Mouse (Mus musculus) thymus, postnatal 25 days (tissue): ENCODE data around the gene C2cd4c.

ENCODE experiments used
- DNase-seq: peaks from one replicate; pipeline ENCODE4 v3.0.0; 2022

The C2cd4c gene

DNA sequence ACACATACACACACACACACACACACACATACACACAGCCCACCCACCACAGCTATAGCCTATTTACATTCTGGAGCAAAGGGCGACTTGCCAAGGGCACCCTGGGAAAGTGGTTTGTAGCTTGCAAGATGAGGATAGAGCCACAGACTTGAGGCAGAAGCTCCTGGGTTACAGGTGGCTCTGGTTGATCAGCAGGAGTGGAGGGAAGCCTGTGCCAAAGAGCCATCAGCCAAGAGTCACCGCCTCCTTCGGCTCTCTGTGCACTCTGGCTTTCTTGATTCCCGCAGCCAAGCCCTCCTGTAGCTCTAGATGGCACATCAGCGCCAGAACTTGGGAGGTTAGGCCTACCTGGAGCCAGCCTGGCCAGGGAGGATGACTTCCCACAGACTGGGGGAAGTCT lies 2.5 kb downstream of the C2cd4c start:
- no peak for DNase-seq

DNA sequence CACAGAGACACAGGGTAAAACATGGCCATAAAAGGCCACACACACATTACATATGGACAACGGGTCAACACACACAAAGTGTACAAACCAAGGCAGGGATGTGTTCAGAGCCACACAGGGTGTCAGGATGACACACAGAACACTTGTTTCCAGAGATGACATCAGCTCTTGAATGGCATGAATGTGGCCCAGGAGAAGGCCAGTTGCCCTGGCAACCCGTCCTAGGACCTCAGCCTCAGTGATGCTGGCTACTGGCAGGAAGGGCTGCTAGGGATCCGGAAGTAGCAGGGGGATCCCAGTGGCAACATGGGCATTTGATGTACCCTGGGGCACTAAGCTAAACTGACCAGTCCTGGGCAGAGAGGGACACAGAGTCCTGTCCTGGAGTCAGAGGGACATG lies 4.5 kb downstream of the C2cd4c start:
- DNase-seq: no peak

DNA sequence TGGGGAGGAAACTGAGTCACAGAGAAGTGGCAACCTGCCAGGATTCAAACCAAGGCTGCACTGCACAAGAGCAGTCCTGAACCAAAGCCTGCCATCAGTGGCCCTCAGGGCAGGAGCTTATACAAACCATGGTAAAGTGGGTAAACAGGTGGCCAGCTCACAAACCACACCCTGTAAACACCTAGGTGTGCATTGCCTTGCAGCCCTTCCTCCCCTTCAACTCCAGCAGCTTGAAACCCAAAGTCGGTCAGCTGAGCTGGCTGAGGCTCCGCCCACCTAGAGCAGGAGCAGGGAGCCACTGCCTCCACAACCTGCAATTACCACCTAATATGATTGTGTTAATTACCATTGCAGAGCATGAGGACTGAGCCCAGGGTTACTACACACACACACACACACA lies 5.9 kb downstream of the C2cd4c start:
- no peak for DNase-seq

DNA sequence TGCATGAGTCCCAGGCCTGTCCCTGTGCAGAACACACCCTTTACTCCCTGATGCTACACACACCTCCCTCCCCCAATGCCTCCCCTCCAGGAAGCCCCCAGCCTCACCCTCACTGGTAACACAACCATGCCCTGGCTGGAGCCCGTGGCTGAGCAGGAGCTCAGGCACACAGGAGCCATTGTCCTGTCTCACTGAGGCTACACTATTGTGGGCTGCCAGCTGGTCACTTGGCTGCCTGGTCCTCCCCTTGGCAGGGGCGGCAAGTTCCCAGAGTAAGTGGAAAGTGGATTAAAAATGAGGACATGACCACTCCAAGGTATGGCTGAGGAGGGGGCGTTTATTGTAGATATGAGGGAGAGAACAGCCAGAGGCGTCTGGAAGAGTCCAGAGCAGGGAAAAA lies 7.3 kb downstream of the C2cd4c start:
- DNase-seq: no peak

DNA sequence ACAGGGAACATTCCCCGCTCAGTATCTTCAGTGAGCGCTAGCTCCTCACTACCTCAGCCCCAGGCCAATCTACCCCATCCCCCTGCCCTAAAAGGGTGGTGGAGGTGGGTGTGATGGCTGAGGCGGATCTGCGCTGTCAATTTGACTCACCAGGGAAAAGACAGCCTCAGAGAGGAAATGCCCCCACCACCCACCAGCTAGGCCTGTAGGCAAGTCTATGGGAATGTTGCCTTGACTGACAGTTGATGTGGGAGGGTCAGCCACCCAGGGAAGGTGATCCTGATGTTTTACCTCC lies 15.9 kb downstream of the C2cd4c start:
- DNase-seq: no peak

DNA sequence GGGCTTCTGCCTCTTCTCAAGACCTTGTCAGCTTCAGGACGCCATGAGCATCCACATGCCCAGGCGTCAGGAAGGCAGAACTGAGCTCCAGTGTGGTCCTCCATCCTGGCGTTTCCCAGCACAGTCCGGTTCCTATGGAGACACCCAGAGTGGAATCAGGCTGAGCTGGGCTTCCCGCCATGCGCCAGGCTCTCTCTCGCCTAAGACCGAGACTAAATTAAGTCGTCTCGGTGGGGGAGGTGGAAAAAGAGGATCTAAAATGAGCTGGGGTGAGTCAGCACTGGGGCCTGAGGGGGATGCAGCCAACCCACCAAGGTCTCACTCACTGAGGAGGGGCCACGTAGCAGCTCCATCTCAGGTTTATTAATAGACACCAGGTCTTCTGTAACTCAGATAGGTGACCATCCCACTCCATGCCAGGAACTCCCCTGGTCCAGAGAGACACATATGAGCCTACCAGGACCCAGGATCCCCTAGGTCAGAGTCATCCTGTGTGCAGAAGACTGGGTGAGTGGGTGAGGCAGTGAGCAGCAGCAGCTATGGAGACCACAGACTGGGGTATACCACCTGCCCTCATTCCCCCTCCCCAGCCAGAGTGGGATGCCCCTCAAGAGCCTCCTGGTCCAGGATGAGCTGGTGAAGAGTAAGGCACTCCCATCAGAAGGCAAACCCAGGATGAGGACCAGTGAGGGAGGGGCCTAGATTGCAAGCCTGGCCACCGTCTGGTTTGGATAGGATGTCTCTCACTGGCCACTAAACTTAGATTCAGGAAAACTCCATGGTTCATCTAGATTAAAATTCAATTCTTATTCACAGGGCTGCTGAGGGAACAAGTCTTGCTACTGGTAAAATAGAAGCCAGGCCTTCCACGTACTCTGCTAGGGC lies 16.5 kb downstream of the C2cd4c start:
- no peak for DNase-seq

DNA sequence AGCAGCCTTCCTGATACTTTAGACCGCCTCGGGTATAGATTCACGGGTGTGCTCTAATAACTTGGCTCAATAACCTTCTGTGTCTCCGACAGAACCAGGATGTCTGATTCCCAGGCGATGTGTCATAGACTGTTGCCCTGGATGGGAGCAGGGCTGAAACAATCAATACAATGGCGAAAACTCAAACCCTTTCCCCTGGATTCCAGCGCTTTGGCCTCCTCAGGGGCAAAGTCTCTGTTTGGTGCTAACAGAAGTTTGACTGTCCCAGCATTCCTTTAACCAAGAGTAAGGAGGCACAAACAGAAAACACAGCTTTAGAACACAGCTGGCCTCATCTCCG lies 18.3 kb downstream of the C2cd4c start:
- DNase-seq: no peak

DNA sequence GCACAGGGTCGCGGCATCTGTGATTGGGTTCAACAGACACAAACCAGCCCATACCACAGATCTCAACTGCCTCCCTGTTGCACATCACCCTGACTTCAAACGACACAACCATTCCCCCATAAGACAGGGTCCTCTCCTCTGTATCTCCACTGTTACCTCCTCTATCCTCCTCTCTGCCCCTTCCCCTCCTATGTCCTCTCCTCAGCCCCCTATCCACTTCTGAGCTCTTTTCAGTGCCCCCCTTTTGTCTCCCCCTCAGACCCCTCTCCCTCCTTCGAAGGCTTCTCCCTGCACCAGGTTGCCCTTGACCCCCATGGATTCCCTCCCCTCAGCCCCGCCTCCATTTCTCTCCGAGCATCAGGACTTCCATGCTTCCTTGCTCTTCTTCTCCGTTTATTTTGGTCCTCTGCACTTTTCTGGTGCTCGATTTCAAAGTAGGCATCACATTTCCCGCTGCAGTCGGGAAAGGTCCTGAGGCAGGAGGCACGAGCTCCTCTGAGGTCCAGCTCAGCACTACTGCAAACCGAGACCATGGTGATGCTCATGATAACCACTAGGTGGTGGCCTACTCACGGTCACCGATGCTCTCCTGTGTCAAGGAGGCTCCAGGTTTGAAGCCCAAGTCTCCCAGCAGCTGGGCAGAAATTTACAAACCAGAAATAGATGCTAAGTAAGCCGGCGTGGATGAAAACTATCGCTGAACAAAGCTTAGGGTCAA lies 18.8 kb downstream of the C2cd4c start:
- DNase-seq: peak; percentile 30

DNA sequence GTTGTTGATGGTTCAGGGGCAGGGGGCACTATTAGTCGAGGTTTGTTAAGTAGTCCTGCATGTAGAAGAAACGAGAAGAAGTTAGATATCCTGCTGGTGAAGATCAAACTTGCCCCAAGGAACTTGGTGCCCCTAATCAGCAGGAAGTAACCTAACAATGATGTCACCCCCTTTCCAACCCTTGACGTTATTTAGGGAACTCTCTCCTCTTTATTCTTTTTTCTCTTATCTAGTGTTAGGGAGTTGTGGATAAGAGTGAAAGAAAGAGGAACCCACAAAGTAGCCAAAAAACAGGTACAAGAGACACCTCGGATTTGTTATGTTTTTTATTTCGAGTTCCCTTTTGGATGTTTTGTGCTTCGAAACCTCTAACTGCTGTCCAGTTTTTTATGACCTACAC lies 19.7 kb downstream of the C2cd4c start:
- DNase-seq: no peak

DNA sequence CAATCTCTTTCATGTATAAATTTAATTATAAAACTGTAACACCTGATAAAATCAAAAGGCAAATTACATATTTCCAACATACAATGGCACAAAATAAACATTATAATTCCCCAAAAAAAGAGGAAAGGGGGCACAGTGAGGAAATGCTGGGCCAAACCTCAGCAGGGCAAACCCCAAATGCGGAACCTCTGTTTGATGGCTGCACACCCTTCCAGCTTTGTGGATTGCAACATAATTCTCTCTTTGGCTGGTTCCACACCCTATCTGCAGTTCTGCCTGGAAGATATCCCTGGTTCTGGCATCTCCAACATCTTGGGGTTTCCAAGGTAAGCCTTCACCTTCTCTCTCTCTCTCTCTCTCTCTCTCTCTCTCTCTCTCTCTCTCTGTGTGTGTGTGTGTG lies 23.1 kb downstream of the C2cd4c start:
- DNase-seq: no peak

DNA sequence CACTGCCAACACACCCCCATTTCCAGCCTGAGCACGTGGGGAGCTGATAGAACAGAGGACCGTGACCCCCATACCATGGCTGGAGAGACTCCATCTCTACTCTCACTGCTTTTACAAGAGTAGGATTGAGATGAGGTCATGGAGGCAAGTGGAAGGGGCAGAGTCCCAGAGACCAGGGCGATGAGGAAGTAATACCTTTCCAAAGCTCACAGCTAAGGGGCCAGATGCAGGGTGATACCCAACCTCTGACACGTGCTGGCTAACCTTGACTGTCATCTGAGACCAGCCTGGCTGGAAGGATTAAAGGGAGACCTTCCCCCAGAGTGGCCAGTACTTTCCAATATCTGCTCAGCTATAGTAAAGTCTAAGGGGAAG lies 26.1 kb downstream of the C2cd4c start:
- DNase-seq: no peak

DNA sequence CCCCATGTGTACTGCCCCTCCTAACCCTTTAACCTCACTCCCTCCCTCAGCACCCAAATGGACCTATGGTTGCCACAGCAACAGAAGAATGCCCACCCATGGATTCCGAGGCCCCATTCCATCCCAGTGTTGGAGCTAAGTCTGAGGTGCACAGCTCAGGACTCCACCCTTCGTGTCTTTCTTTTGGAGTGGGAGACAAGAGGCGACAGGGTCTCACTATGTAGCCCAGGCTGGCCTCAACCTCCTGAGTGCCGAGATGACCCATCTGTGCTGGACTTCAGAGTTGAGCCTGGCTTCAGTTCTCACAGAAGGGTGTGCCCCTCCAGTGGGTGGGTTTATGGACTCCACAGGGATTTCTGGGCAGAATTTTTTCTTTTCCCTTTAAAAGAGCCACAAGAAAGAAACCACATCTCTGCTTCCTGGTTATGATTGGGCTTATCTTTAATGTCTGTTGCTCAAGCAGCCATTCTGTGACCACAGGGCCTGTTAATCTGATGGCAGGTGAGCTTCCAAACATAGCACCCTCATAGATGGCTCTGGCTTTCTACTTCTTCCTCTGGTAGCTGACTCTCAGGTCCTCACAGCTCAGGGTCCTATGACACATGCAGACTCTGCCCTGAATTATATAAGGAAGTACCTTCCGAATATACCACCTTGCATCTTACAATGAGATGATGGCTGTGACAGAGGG lies 26.6 kb downstream of the C2cd4c start, which contains the start of gene Theg:
Theg (minus strand) TSS at position 271 of the 691 bp plus-strand sequence.
- DNase-seq: no peak

DNA sequence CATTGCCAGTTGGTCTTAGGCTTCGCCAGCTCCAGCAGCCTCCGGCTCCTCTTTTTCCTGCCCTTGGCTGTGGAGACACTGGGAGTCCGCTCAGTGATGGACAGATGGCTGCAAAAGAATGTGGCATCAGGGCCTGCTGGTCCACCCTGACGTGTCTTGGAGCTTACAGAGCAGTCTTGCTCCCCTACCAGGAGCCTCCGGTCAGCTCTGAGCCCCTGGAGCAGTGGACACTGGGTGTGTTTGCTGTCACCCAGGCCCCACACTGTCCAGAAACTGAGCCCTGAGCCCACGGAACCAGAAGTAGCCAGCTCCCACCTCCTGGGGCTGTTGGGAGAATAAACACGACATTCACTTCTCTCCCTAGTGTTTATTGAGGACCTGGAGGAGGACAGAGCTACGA lies 27.6 kb downstream of the C2cd4c start:
- DNase-seq: no peak

DNA sequence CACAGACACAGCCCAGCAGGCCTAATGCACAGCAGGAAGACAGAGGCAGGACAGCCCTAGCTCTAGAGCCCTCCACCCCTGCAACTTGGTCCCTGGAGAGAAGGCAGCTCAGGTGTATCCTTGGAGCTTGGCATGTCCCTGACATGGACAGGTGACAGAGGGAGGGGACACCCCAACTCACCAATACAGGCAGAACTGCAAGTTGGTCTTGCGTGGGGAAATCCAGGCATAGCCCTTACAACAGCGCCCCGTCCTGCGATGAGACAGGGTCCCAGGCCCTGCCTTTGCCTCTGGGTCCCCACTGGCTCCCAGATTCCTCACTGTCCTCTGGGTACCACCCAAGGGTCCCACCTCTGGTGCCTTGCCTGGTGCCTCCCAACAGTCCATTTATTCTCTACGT lies 28.1 kb downstream of the C2cd4c start:
- no peak for DNase-seq

DNA sequence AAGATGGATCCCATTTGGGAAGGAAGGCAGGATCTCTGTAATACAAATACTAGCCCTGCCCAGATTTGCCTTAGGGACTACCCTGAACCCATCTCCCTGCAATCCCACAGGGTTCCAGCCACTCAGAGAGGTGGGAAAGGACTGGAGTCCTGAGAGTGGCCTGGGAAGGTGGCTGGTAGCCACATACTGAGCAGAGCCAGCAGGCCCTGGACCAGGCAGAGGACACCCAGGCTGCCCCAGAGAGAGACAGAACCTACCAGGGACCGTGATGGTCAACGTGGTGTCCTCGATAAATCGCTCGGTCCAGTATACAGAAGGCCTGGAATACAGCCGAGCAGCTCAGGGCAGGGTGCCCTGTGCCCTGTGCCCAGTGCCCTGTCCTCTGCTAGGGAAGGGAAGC lies 28.7 kb downstream of the C2cd4c start:
- DNase-seq: no peak

DNA sequence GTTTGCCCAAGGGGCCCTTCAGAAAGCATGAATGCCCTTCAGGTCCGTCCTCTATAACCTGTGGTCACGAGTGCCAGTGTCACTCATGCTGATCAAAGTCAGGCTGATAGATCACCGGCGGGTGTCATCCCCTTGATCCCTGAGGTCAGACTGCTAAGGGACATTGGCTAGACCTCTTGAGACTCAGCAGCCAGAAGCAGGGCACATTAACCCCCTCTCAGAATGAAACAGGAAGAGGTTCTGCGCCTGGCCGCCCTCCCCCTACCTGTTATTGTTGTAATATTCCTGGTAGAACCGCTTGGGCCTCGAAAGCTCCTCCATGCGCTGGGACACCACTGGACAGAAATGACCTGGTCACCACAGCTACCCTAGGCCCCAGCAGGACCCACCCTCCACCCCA lies 29.4 kb downstream of the C2cd4c start:
- DNase-seq: no peak

DNA sequence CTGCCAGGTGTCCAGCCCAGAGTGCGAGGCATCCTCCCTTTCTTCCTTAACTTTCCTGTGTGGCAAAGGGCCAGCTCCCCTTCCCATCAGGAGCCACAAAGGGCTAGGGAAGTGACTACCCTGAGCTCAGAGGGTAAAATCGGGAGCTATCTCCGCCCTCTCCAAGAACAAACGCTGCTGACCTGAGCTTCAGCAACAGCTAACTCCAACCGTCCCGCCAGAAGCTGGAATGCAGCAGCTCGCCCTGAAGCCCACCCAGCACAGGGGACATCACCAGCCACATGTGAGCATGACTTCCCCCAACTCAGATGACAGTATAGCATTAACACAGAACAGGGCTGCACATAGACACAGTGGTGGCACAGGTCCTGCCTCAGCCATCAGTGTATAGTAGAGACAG lies 29.8 kb downstream of the C2cd4c start:
- DNase-seq: no peak

DNA sequence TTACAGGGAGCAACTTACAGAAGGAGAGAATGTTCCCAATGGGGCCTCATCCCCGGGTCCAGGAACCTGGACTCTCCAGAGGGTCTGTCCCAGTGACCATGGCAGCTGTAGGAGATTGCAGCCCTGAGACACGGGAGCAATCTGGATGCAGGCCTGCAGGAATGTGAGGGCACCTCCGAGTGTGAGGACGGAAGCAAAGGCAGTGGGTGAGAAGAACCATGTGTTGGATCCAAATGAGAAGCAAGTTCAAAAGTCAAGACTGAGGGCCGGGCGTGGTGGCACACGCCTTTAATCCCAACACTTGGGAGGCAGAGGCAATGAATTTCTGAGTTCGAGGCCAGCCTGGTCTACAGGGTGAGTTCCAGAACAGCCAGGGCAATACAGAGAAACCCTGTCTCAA lies 32.3 kb downstream of the C2cd4c start:
- DNase-seq: no peak

DNA sequence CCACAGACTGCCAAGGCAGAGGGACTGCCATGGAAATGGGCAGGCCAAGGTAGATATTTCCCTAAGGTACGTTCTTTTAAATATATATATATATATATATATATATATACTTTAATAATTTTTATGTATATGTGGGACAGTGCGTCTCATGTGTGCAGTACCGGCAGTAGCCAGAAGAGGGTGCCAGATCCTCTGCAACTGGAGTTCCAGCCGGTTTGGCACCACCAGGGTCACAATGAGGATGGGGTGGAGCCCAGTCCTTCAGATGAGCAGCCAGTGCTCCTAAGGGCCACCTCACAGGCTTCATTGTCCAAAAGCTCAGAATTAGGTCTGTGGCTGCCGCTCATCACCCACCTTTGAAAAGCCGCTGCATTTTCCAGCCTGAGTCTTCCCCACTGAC lies 33.0 kb downstream of the C2cd4c start:
- peak; percentile 47 for DNase-seq

DNA sequence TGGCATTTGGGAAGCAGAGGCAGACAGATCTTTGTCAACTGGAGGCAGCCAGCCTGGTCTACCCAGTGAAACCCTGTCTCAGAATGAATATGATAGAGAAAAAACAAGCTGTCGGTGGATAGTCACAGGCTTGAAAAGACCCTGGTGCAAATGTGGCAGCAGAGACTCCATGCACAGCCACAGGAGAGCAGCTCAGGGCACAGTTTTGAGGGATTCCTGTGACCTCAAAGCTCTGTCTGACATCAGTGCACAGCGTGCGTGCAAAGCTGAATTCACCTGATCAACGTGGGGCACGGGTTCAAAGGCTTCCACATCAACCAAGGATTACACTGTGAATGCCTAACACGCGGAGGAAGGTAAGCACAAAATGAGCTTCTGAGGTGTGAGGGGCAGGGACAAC lies 33.5 kb downstream of the C2cd4c start:
- no peak for DNase-seq

DNA sequence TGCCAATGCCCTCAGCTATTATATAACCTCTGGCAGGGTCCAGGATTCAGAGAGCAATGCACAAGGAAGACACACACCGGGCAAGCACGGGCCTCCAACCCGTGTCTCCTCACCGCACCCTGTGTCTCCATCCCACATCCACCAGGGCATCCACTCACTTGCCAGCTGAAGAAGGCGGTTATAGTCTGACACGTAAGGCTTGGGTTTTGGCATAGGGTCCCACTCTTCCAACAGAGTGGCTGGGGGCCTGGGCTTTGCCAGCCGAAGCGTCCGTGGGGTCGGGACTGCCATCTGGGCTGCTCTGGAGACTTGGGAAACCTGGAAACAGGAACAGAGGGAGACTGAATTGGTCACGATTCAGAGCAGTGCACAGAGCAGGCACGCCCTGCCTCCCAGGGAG lies 34.0 kb downstream of the C2cd4c start:
- DNase-seq: no peak

DNA sequence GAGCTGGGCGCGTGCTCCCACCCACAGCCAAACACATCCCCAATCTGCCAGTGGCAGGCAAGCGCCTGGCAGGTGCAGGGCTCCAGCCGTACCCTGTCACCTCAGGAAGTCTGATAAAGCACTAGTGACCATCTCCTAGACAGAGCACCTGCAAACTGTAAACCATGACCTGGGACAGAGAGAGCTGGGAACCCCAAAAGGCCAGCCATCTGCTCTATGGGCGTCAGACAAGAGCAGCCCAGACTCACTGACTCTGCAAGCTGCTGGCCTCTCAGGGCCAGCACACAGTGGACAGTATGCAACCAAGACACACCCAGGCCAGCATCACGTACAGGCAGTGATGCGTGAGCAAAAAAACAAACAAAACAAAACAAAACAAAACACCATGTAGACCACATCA lies 34.9 kb downstream of the C2cd4c start:
- DNase-seq: no peak

DNA sequence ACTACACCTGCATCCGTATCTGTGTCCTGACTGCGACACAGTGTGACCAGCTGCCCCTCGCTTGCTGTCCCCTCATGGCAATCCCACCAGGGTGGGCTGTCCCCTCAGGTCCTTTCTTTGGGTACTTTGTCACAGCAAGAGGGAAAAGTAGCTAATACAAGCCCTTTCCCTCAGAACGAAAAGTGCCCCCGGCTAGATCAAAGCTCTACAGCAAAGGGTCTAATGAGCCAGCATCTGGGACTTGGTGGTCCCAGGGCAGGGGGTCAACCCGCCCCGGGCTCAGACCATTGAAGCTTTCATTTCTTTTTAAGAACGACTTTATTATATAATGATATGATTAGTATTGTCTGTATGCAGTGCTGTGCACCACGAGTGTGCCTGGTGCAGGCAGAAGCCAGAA lies 35.5 kb downstream of the C2cd4c start:
- DNase-seq: no peak

DNA sequence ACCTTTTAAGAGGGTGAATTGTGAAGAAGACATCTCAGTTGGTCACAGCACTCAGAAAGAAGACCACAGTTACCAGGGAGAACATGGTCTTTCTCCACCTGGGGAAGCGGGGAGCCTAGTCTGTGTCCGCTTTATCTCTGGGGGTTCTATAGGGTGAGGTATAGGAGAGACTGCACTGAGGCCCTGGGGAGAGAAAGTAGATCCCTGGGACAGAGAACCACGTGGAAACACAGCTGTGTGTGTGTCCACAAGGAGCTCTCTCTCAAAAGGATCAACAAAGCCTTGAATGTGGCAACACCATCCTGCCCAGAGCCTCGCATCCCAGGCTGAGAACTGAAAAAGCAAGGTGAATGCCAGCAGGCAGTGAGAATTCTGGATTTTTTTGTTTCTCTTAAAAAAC lies 36.4 kb downstream of the C2cd4c start:
- no peak for DNase-seq
